Mouse (Mus musculus) heart, adult 2 months (tissue): ENCODE results near the gene Tmem179. TPM values are rescaled to one million over a fixed set of nuclear protein-coding genes. Genes with fewer than 3 reads are reported as not detected.

Experiments
- DNase-seq, 2 experiments: peaks; one replicate each; pipeline ENCODE4 v3.0.0; 2021
- H3K27ac ChIP-seq: fragments of 200-600 bp; 2 replicates; pipeline ENCODE4 v1.8.1; 2022
- H3K27me3 ChIP-seq: fragments of 200-500 bp; 2 replicates; pipeline ENCODE4 v1.6.1; 2012; ENCODE audit warnings: mild to moderate bottlenecking, low read length, inconsistent platforms, mixed read lengths; ENCODE audit not compliant: control insufficient read depth, insufficient read depth
- H3K36me3 ChIP-seq: fragments of 200-500 bp; 2 replicates; pipeline ENCODE4 v1.6.1; 2012; ENCODE audit warnings: low read length, inconsistent platforms; ENCODE audit not compliant: control insufficient read depth, insufficient read depth
- H3K4me1 ChIP-seq: fragments of 200-500 bp; 2 replicates; pipeline ENCODE4 v1.6.1; 2011; ENCODE audit warnings: low read length; ENCODE audit not compliant: control insufficient read depth, insufficient read depth
- H3K4me3 ChIP-seq: fragments of 200-600 bp; 2 replicates; pipeline ENCODE4 v1.8.1; 2022
- H3K79me2 ChIP-seq: fragments of 200-500 bp; replicated peaks from 2 replicates; pipeline ENCODE4 v1.6.1; 2012; ENCODE audit warnings: mild to moderate bottlenecking, inconsistent platforms, low read length, moderate library complexity, mixed read lengths; ENCODE audit not compliant: control insufficient read depth, insufficient read depth
- H3K9ac ChIP-seq: fragments of 200-500 bp; 2 replicates; pipeline ENCODE4 v1.6.1; 2012; ENCODE audit warnings: low read depth, mild to moderate bottlenecking, control low read depth, inconsistent platforms, low read length, mixed read lengths
- CTCF ChIP-seq: fragments of 200-600 bp; IDR thresholded peaks from 2 replicates; pipeline ENCODE4 v1.8.1; 2022; ENCODE audit warnings: antibody characterized with exemption, mild to moderate bottlenecking, moderate library complexity
- EP300 ChIP-seq: fragments of 200-500 bp; IDR thresholded peaks from 2 replicates; pipeline ENCODE4 v1.6.1; 2011; ENCODE audit warnings: low read depth, low read length, control low read depth; ENCODE audit not compliant: insufficient read depth
- POLR2A ChIP-seq: fragments of 200-500 bp; IDR thresholded peaks from 2 replicates; pipeline ENCODE4 v1.6.1; 2011; ENCODE audit warnings: mild to moderate bottlenecking, low read depth, low read length, control low read depth; ENCODE audit not compliant: insufficient read depth
- WGBS: fragments of 180-500 bp; shearing (Covaris S2); methylation state at CpG from one replicate; pipeline ENCODE4 v1.1.7; 2018; 5-methylcytosine and 5-hydroxymethylcytosine counted together
- intact Hi-C: fragments of 180-260 bp; cut with DNase I; formaldehyde crosslinking; loops from one replicate; pipeline ENCODE4 v1.15.1; 2025
- polyA plus RNA-seq: library from polyadenylated mRNA; depleted of rRNA; stranded (reverse); fragments of >200 nt; gene quantifications from 2 replicates; pipeline ENCODE4 v1.2.3, GENCODE M21; 2012
- total RNA-seq, 2 experiments: library from RNA; stranded (reverse); gene quantifications; 2 replicates each; pipeline ENCODE4 v1.2.3; 2021

Tmem179 gene
- total and polyA plus RNA-seq, 3 experiments: 0.62 TPM; not detected in 2

DNA sequence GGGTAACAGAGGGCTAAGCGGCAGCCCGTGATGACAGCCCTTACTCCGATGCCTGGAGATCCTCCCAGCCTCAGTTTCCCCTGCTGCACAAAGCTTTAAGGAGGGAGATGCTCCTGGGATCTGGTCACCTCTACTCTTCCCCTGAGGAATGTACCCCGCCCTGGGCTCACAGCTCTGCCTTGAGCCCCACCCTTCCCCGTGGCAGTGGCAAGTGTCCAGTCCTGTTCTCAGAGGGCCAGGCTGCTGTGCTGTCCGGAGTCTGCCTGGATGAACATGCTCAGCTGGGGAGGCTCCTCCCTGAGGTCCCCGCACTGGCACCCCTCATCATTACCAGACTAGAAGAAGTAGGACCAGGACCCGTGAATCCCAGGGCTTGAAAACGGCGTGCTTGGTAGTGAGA, 49.2 kb downstream of the Tmem179 start:
- no peaks in the 10 kb centered on the region for H3K36me3 ChIP-seq
- H3K79me2 ChIP-seq: no peaks in the 10 kb centered on the region
- no peak for TF ChIP-seq POLR2A
- TF ChIP-seq CTCF: no peak
- TF ChIP-seq EP300: no peak
- DNase-seq: peak; percentile 26 to 45
- no peak overlapping the region for H3K9ac ChIP-seq
- no peaks in the 10 kb centered on the region for H3K4me1 ChIP-seq
- no peak overlapping the region for H3K27ac ChIP-seq
- WGBS: 65% methylated on average over 10 of the region's 10 CpGs
- intact Hi-C loops: no loop called here
- no peak overlapping the region for H3K4me3 ChIP-seq
- H3K27me3 ChIP-seq: no peaks in the 10 kb centered on the region

DNA sequence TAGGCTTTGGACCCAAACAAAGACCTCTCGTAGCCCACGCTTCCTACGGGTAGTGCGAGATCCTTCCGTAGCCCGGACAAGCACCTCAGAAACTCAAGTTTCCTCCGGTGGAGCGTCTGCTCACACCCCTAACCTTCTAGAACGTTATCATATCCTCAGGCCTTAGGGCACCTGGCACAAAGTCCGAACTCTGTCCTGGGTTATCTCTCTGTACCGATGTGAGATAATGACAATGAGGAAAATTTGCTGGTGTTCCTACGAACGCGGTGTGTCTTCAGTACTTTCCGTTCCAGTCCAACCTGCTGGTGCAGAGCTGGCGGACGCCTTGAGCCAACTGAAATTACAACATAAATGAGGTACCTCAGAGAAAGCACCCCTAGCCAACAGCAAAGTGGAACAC, 50.6 kb downstream of the Tmem179 start:
- H3K36me3 ChIP-seq: no peaks in the 10 kb centered on the region
- H3K4me3 ChIP-seq: no peak overlapping the region
- H3K27ac ChIP-seq: no peak overlapping the region
- TF ChIP-seq POLR2A (no peak), EP300 (no peak), CTCF (no peak)
- no peak overlapping the region for H3K9ac ChIP-seq
- no peaks in the 10 kb centered on the region for H3K4me1 ChIP-seq
- no peaks in the 10 kb centered on the region for H3K27me3 ChIP-seq
- no peaks in the 10 kb centered on the region for H3K79me2 ChIP-seq
- WGBS: 74% methylated on average over 17 of the region's 17 CpGs
- no peak for DNase-seq
- intact Hi-C loops: no loop called here

GRCm38 (mm10) chr12:112464516-112464915, 52.0 kb downstream of the Tmem179 start:
- Histone ChIP-seq H3K4me1 (no peaks in the 10 kb centered on the region), H3K27ac (no peak overlapping the region), H3K36me3 (no peaks in the 10 kb centered on the region), H3K4me3 (no peak overlapping the region), H3K27me3 (no peaks in the 10 kb centered on the region), H3K9ac (no peak overlapping the region), H3K79me2 (no peaks in the 10 kb centered on the region)
- TF ChIP-seq POLR2A (no peak), EP300 (no peak), CTCF (no peak)
- intact Hi-C loops: no loop called here
- 85% methylated on average over 3 of the region's 3 CpGs for WGBS
- DNase-seq: no peak

DNA sequence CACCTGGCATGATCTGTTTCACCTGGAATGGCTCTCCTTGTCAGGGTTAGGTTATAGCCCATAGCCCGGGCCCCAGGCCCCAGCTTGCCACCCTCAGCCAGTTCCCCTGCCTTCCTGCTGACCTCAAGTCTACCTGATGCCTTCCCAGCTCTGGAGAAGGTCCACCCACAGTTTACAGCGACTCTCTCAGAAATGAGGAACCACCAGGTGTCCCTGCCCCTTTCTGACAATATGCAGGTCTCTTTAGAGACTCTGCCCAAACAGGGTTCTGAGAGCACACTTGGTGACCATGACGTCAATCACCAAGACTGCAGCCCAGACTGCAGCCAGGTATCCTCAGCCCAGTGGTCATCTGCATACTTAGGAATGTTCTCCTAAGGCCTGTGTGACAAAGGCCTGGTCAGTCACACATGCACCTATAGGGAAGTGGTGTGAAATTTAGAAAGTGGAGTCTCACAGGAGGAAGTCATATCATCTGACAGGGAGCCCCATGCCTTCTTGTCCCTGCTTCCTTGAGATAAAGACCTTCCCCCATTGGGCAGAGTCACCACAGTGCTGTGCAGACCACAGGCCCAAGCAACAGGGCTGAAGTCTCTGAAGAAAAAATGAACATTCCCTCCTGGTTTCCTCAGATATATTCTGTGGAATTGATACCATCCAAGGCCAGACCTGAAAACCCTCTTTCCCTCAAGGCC, 52.6 kb downstream of the Tmem179 start:
- whole genome bisulfite sequencing: 74% methylated on average over 3 of the region's 3 CpGs
- DNase-seq: no peak
- Histone ChIP-seq H3K79me2 (no peaks in the 10 kb centered on the region), H3K27me3 (no peaks in the 10 kb centered on the region), H3K27ac (no peak overlapping the region), H3K9ac (no peak overlapping the region), H3K4me1 (no peaks in the 10 kb centered on the region), H3K4me3 (no peak overlapping the region), H3K36me3 (no peaks in the 10 kb centered on the region)
- intact Hi-C loops: no loop called here
- no peak for TF ChIP-seq CTCF
- no peak for TF ChIP-seq EP300
- TF ChIP-seq POLR2A: no peak

DNA sequence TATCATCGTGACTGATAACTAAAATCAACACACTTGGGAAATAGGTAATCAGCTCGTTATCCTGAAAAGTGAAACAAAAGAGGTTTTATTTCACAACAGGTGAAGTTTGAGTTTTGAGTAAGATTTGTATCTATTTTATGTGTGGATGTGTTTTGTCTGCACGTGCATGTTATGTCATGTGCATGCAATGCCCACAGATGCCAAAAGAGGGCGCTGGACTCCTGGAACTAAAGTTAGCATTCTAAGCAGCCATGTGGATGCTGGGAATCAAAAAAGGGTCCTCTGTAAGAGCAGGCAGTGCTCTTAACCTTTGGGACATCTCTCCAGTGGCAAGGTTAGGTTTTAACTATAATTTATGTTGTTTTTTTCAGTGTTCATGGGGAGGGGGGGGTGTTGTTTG, 53.3 kb downstream of the Tmem179 start:
- no peak for DNase-seq
- Histone ChIP-seq H3K4me1 (no peaks in the 10 kb centered on the region), H3K27me3 (no peaks in the 10 kb centered on the region), H3K36me3 (no peaks in the 10 kb centered on the region), H3K4me3 (no peak overlapping the region), H3K79me2 (no peaks in the 10 kb centered on the region), H3K9ac (no peak overlapping the region), H3K27ac (no peak overlapping the region)
- WGBS: 73% methylated on average over 4 of the region's 4 CpGs
- TF ChIP-seq CTCF (peak; percentile 35), POLR2A (no peak)
- intact Hi-C loops: no loop called here

GRCm38 (mm10) chr12:112462423-112462822, 54.1 kb downstream of the Tmem179 start:
- intact Hi-C loops: no loop called here

More at GRCm38 (mm10) chr12:112462423-112462822, 54.1 kb downstream of the Tmem179 start:
- Histone ChIP-seq H3K79me2 (no peaks in the 10 kb centered on the region), H3K4me3 (no peak overlapping the region), H3K27ac (no peak overlapping the region), H3K36me3 (no peaks in the 10 kb centered on the region), H3K9ac (no peak overlapping the region), H3K4me1 (peaks cover 2% of the 10 kb centered on the region; the same call in 1 of the 2 replicates), H3K27me3 (no peaks in the 10 kb centered on the region)
- 73% methylated on average over 12 of the region's 12 CpGs for WGBS
- DNase-seq: no peak
- TF ChIP-seq CTCF: no peak
- no peak for TF ChIP-seq POLR2A
- TF ChIP-seq EP300: no peak
